Mouse (Mus musculus) lung, embryonic 14.5 days (tissue): ENCODE measurements at regions not wholly inside any gene's neighbourhood (a gene's known extent, or its start where the extent isn't known, plus 50 kb on each side); places are given as distances from the start of the nearest gene placed in this dataset.

ENCODE experiments used
- ATAC-seq: fragments of 200-750 bp; cut with Nextera tagmentation; 2 replicates; pipeline ENCODE4 v1.8.0; 2017; ENCODE audit warnings: mild to moderate bottlenecking, moderate TSS enrichment, moderate library complexity; ENCODE audit not compliant: insufficient read depth
- DNase-seq: peaks from one replicate; pipeline ENCODE4 v3.0.0-alpha.2; 2015
- H3K27ac ChIP-seq: fragments of 300-500 bp; sonication (generic); 2 replicates; pipeline ENCODE4 v1.5.1; 2014; ENCODE audit warnings: low read depth, mild to moderate bottlenecking, moderate library complexity
- H3K27me3 ChIP-seq: fragments of 300-500 bp; sonication (generic); 2 replicates; pipeline ENCODE4 v1.6.1; 2014; ENCODE audit warnings: low read length, control low read depth; ENCODE audit not compliant: insufficient read depth
- H3K36me3 ChIP-seq: fragments of 300-500 bp; sonication (generic); 2 replicates; pipeline ENCODE4 v1.6.1; 2014; ENCODE audit warnings: control low read depth; ENCODE audit not compliant: insufficient read depth
- H3K4me1 ChIP-seq: fragments of 300-500 bp; sonication (generic); 2 replicates; pipeline ENCODE4 v1.6.1; 2014; ENCODE audit warnings: antibody characterized with exemption, control low read depth; ENCODE audit not compliant: insufficient read depth
- H3K4me2 ChIP-seq: fragments of 300-500 bp; sonication (generic); 2 replicates; pipeline ENCODE4 v1.6.1; 2014; ENCODE audit warnings: mild to moderate bottlenecking
- H3K4me3 ChIP-seq: fragments of 300-500 bp; sonication (generic); 2 replicates; pipeline ENCODE4 v1.5.1; 2014; ENCODE audit warnings: low read depth, low read length
- H3K9ac ChIP-seq: fragments of 300-500 bp; sonication (generic); 2 replicates; pipeline ENCODE4 v1.6.1; 2014
- H3K9me3 ChIP-seq: fragments of 300-500 bp; sonication (generic); 2 replicates; pipeline ENCODE4 v1.6.1; 2016; ENCODE audit warnings: low read depth, low read length, control low read depth
- CTCF ChIP-seq: IDR thresholded peaks from 2 replicates; pipeline ENCODE4 v1.5.1; 2016; ENCODE audit warnings: antibody characterized with exemption, low read depth
- WGBS: fragments of 180-500 bp; shearing (Covaris S2); extraction: QIAGEN DNeasy Blood & Tissue Kit; methylation state at CpG from one replicate; pipeline ENCODE4 v1.1.7; 2014; 5-methylcytosine and 5-hydroxymethylcytosine counted together

- no peak overlapping the region for H3K27ac ChIP-seq
- H3K4me2 ChIP-seq: no peak overlapping the region
- no peak for DNase-seq
- H3K4me3 ChIP-seq: no peak overlapping the region
- ATAC-seq: no peak
- no peaks in the 10 kb centered on the region for H3K36me3 ChIP-seq
- WGBS: 77% methylated on average over 1 of the region's 1 CpGs
- H3K27me3 ChIP-seq: no peaks in the 10 kb centered on the region
- H3K9ac ChIP-seq: no peak overlapping the region
- H3K4me1 ChIP-seq: no peaks in the 10 kb centered on the region
- TF ChIP-seq CTCF: no peak
- H3K9me3 ChIP-seq: no peaks in the 10 kb centered on the region
Measured at GRCm38 (mm10) chr2:82579665-82580064, 363.8 kb upstream of the Fsip2 start.

GRCm38 (mm10) chr2:82616185-82616584 lies 327.2 kb upstream of the Fsip2 start:
- ATAC-seq: no peak

GRCm38 (mm10) chr2:82620553-82620952 lies 322.9 kb upstream of the Fsip2 start:
- Histone ChIP-seq H3K27ac (no peak overlapping the region), H3K4me1 (no peaks in the 10 kb centered on the region), H3K9me3 (no peaks in the 10 kb centered on the region), H3K36me3 (no peaks in the 10 kb centered on the region), H3K4me3 (no peak overlapping the region), H3K27me3 (no peaks in the 10 kb centered on the region), H3K9ac (no peak overlapping the region), H3K4me2 (no peak overlapping the region)
- WGBS: 49% methylated on average over 1 of the region's 1 CpGs
- no peak for TF ChIP-seq CTCF
- no peak for DNase-seq
- no peak for ATAC-seq

More at GRCm38 (mm10) chr2:82616185-82616584, 327.2 kb upstream of the Fsip2 start:
- Histone ChIP-seq H3K4me2 (no peak overlapping the region), H3K4me3 (no peak overlapping the region), H3K27me3 (no peaks in the 10 kb centered on the region), H3K9ac (no peak overlapping the region), H3K27ac (no peak overlapping the region), H3K4me1 (no peaks in the 10 kb centered on the region), H3K9me3 (no peaks in the 10 kb centered on the region), H3K36me3 (no peaks in the 10 kb centered on the region)
- DNase-seq: no peak
- WGBS: 76% methylated on average over 3 of the region's 3 CpGs
- TF ChIP-seq CTCF: no peak

- H3K9ac ChIP-seq: no peak overlapping the region
- H3K9me3 ChIP-seq: no peaks in the 10 kb centered on the region
- no peaks in the 10 kb centered on the region for H3K27me3 ChIP-seq
- H3K4me1 ChIP-seq: no peaks in the 10 kb centered on the region
- no peaks in the 10 kb centered on the region for H3K36me3 ChIP-seq
- H3K4me3 ChIP-seq: no peak overlapping the region
- ATAC-seq: no peak
- no peak overlapping the region for H3K27ac ChIP-seq
- no peak for TF ChIP-seq CTCF
- H3K4me2 ChIP-seq: no peak overlapping the region
- DNase-seq: no peak
- WGBS: 67% methylated on average over 1 of the region's 1 CpGs
Measured at GRCm38 (mm10) chr2:82644428-82644827, 299.0 kb upstream of the Fsip2 start.
